Mouse (Mus musculus): ENCODE measurements around the gene Fam189a2.

The Fam189a2 gene

DNA sequence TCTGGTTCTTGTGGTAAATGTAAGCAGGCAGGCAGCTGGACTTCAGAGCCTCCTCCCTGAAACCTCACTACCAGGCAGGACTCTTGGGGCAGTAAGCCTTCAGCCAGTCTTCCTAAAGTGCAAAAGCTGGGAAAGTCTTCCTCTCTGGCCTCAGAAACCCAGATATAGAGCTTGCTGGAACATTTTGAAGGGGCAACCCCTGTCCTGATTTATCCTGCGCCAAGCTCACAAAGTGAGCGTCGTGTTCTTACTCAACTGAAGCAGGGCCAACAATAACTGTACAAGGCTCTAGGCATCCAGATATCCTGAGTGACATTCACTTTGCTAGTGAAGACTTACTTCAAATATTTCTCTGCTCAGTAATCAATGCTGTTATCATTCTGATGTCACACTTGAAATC is 60.4 kb downstream of the Fam189a2 start:
- DNase-seq = no peak

DNA sequence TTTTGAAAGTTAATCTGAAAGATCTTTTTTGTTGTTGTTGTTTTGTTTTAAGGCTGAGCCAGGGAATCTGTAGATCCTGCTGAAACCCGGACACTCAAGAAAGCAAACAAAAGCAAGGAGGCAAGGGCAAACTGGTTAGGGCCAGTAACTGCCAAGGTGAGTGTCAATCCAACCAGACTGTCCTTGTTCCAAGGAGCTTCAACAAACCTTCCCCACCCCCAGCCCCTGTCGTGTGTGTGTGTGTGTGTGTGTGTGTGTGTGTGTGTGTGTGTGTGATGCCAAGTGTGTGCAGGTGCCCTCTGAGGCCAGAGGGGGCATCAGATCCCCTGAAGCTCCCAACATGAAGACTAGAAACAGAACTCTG is 62.0 kb downstream of the Fam189a2 start:
- no peak for DNase-seq

DNA sequence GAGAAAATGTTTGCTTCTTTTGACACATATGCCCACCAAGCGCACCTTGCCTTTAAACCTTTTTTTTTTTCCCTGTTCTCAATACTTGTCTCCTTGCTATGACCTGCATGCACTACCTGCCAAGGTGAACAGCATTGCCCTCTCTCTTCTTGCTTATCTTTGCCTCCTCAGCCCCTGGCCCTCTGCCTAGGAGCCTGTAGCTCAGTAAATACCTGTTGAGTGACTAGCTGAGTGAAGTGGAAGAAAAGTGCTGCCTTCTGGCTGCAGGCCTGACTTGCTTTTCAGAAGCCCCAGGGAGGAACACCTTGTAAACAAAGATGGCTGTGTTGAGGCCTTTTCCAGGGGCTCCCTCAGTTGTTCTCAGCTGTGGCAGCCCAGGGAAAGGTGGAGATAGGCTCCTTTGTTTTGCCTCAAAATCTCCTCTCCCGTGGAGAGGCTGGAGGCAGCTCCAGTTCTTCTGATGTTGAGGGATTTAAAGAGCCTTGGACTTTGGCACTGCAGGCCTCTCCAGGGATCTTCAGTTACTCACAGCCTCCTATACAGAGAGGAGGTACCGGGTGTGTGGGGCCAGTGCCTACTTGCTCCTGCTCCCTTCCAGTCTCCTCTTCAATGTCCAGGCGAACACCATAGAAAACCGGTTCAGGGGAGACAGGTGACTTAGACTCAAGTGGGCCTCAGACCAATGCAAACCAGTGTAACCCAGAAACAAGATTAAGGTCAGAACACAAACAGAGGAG is 62.5 kb downstream of the Fam189a2 start:
- DNase-seq = no peak

DNA sequence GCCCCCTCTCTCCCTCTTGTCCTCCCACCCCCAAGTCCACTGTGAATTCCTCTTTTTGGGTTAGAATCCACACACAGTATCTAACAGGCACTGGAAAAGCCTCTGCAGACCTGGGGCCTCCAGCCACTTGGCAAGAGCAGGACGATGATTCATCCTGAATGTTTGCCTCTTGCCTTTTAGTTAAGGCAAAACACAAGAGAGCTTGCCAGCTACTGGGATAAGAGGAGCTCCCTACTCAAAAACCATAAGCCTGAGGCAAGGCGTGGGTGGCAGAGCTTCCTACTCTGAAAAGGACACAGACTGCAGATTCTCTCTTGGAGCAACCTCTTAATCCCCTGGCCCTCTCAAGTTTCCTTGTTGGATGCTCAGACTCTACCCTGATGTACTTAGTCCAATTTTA is 63.7 kb downstream of the Fam189a2 start:
- DNase-seq = no peak

DNA sequence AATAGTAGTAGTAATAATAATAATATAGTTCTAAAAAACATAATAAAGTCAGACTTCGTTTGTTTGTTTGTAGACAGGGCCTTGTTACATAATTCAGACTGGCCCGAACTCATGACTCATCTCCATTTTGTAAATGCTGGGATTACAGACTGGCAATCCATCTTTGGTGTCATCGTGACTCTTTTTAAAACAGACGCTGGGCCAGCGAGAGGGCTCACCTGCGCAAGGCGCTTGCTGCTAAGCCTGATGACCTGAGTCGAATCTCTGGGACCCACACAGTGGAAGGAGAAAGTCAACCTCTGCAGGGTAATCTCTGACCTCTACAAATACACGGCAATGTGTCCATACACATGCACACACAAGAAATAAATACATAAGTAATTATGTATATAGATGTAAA is 64.4 kb downstream of the Fam189a2 start:
- no peak for DNase-seq

DNA sequence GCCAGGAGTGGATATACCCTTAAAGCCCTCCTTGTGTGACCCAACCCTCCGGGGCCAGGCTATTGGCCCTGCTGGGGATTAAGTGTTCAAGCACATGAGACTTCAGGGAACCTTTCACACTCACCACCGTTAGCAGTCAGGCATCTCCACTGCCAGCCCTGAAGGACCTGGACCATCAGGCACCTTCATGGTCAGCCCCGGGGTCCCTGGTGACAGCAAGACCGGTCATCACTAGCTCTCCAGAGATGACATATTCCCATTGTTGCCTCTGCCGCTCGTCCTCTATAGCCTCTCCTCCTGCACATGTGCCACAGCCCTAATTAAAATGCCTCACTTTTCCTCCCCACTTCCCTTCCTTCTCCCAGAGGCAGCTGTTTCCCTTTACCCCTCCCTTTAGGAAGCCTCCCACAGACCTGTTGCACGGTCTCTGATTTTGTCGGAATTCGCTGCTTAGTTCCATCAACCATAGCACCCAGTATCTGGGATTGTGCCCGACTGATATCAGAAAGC is 66.4 kb downstream of the Fam189a2 start:
- DNase-seq = no peak

DNA sequence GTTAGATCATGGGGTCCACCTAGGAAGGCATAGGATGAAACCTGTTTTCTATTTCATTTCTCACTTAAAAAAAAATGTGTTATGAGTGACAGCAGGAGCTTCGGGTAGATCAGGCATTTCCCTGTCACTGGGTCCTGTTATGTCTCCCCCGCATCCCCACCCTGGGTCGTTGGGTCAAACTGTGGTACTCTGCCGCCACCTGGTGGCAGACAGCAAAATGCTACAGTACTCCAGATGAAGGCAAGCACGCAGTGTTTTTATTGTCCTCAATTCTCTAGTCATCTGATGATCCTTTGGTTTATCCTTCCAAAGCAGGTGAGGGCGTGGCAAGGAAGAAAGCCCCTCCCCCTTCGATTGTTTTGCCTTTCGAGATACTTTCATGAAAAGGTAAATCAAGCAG is 69.3 kb downstream of the Fam189a2 start:
- DNase-seq = peak; percentile 10 to 50

DNA sequence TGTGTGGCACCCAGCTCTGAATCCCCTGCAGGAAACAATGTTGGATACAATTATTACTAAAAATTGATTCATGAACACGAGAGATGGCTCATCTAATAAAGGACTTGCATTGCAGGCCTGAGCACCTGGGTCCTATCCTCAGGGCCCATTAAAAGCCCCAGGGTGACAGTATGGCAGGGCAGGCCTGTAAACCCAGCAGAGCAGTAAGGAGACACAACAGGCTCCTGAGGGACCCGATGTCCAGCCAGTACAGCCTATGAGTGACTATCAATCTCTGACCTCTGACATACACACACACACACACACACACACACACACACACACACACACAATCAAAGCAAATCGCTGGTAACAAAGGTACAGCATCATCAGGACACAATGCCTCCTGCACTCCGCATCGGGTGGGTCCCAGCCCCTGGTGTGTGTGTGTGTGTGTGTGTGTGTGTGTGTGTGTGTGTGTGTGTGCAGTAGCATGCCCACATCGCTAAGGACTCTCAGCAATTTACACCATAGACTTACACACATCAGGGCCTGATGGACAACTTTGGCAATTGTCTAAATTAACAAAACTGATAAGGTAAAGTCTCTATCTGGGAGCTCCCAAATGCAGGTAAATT is 69.9 kb downstream of the Fam189a2 start:
- no peak for DNase-seq

DNA sequence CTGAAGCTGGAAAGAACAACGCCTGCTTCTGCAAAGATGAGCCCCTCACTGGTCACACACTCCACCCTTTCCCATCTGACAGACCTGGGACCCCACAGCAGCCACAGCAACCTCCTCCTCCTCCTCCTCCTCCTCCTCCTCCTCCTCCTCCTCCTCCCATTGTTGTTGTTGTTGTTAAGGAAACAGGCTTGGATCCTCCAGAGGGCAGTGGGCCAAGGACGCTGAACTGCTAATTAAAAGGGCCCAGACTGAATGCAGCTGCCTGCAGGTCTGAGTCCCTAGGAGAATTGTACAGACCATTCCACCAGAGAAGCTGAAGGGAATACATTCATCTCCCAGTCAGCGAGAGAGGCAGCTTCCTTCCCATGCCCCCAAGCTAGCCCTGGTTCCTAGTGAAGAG is 70.5 kb downstream of the Fam189a2 start:
- DNase-seq = peak in 1 of 2 experiments; percentile 4

DNA sequence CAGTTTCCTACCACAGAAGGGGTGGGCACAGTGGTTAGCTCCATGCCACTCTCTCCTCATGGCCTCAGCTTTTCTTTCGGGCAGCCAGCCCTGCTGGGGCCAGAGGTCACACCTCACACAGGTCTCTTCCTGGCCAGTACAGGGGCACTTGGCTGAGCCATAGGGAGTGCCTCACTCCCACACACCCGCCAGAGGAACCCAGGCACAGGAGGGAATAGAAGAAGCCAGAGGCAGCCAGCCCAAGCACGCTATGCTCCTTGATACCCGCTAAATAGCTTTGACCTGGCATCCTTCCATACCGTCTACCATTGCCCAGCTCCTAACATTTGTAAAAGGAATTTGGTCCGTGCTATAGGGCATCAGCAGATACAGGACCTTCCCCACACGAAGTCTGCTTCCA is 70.9 kb downstream of the Fam189a2 start:
- no peak for DNase-seq

DNA sequence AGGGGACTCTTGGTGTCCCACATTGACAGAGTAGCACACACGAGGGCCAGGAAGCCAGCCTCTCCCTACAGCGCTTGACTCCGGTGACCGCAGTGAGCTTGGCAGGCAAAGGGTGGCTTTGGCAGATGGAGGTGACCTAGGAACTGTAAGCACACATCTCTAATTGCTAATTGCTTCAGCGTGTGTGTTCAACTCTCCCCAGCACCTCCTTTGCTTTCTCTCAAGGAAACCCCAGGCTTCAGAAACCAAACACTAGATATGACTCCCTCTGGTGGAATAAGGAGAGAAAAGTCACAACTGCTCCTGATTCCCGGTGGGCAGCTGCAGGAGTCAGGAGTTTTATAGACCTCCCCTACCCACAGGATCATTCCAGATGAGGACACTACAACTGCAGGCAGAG is 71.9 kb downstream of the Fam189a2 start:
- no peak for DNase-seq

DNA sequence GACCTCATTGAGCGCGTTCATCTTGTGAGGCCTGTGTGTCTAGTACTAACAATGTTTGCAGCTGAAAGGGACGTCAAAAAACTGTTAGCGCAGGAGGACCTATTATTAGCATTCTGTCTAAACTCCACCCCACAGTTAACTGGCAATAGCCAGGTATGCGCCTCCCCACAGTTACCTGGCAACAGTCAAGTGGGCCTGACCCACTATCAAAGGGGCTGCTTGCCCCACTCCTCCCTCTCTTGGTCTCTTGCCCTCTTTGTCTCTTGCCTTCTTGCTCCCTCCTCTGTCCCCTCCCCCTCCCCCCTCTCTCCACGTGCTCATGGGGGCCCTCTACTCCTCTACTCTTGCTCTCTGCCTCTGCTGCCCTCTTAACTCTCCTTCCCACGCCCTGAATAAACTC is 73.3 kb downstream of the Fam189a2 start:
- no peak for DNase-seq

DNA sequence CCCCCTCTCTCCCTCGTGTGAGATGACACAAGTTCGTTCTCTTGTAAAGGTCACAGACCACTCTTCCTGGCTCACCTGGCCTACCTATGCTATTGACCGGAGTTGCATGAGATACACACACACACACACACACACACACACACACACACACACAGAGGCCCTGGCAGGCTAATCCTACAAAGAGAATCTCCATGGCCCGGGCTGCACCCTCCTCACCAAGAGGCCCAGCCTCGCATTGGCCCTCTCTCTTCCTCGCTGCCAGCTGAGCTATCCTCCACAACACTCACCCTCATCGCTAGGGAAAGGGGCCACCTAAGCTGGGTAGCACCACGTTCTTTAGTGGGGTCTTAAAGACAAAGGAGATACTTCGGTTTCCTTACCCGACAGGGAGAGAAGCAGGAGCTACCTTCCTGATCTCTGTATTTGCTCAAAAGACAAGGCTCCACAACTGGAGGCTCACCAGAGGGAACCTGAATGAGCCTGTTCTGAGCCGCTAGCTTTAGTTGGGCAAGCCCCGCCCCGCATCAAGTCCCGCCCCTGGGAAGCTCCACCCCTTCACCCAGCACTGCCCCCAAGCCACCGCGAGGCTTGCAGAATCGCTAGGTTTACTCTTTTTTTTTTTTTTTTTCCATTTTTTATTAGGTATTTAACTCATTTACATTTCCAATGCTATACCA is 74.4 kb downstream of the Fam189a2 start:
- no peak for DNase-seq

DNA sequence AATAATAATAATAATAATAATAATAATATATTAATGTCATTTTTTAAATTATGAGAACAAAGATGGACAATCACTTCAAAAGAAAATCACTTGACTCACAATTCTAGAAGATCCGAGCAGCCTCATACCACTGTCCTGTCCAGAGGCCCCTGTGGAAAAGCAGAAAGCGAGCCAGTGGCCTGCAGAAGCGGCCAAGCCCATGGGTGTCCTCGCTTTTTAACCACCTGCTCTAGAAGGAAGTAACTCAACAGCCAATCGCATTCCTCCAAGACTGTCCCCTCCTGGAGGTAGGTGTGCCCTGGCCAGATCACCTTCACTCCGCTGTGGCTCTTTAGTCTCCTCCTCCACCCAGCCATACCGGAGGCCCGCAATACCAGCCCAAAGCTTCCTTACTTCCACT is 75.4 kb downstream of the Fam189a2 start:
- no peak for DNase-seq

DNA sequence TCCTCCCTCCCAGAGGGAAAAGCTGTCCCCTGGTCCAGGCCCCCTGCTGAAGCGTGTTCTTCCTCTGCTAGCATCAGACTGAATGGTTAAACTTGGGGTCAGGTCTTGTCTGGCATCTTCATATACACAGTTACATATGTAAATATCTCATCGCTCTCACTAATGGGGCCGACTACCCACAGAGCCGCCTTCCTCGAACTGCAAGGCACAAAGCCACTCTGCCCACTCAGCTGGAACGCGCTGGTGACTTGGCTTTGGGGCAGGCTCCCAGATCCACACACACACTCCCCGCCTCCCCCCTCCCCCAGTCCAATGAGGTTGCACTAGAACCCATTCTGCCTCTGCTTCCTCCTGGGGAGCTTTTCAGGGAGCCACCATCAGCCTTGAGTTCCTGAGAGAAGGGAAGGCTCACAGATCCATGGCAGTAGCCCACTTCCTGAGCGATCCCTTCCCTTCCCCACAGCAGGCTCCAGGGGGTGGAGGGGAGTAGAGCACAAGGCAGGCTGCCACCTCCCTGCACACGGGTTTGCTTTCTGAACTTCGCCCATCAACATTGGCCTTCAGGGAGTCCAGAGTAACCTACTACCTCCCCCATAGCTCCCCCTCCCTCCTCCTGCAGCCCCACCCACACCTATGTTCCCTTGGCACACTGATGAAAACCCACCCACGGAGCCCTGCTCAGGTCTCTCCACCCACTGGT is 82.4 kb downstream of the Fam189a2 start:
- DNase-seq = no peak

DNA sequence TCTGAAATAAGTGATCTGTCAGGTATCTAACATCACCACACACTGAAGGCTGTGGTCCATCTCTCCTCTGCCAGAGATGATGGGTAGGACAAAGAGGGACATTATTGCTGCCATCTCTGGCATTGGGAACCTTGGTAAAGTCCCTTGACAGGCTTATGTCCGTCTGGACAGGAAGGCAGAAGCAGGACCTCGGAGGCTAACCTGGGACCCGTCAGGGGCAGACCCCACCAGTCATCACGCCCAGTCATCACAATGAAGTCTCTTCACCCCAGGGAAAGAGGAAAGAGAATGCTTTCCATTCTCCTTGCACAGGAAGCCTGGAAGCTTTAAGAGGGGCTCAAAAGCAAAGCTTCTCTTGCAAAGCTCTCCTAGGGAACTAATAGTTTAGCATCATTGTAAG is 82.9 kb downstream of the Fam189a2 start:
- no peak for DNase-seq

DNA sequence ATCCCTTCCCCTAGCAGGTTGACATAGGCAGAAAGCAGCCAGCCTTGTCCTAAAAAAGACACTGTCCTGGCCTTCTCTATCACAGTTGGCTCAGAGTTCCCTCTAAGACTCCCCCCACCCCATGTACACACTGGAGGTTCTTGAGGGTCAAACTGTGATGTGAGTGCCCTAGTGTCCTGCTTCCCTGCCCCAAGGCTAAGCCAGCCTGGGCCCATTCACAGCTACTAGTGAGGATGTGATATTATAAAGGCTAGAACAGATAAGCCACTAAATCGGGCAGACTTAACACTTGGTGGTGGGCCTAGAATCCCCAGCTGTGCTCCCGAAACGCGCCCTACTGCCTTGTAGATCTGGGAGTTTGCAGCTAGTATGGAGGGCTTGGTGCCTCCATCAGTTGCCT is 84.1 kb downstream of the Fam189a2 start:
- DNase-seq = no peak

DNA sequence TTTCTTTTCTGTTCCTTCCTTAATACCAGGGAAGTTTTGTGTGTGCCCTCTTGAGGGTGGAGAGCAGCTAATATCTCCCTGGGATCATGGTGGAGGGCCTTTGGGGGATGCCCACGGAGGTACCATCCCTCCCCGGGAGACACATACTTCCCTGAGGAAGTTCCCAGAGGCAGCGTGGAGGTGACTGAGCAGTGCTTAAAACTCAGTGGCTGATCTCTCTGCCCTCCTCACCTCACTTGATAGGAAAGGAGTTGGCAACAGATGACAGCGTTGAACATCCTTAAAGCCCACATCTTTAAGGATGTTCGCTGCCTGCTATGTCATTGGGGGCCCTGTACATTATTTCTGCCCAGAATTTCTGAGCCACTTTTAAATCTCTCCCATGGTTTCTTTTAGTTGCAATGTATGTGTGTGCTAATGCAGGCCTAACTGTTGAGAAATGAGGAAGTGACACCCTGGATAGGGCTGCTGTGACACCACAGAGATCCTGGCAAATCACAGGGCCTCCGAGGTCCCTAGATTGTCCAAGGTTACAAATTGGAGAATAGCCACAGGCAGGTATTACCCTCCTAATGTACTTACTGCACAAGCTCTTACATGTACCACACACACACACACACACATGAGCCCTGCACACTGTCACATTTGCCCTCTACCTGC is 84.7 kb downstream of the Fam189a2 start:
- no peak for DNase-seq

DNA sequence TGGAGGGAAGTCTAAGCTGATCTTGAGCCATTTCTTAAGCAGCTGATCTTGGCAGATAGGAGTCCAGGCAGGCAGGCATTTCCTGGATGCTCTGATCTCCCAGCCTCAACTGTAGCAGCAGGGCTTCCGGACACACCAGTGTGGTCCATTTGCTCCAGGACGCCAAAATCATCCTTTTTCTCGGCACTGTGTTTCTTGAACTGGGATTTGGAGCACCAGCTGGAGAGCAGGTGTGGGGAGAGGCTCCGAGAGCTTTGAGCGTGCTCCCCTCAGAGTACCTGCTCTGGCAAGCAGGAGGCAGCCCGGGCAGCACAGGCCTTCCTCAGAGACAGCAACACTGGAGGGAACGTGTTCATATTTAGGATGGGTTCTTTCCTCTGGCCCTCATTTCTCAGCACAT is 87.9 kb downstream of the Fam189a2 start:
- DNase-seq = no peak

DNA sequence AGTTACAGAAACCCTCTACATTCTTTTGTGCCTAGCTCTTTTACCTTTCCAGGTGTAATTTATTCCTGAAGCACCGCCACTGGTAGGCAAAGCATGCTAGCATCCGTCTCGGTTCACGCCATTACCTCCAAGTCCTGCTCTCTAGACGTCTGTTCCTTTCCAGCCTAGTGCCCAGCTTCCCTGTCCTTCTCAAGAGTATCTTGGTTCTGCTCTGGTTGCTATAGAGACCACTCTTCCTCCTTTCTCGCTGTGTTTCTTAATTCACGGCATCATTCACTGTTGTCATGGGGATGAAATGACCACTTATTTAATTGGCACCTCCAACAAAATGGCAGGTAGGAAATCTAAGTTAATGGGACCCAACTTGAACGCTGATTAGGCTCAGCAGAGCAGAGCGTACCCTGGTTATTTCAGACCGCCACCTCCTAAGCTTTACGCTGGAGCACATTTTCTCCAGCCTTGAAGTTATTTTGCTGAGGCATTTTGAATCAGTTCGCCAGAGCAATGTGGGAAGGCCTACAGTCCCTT is 89.3 kb downstream of the Fam189a2 start:
- DNase-seq = no peak

DNA sequence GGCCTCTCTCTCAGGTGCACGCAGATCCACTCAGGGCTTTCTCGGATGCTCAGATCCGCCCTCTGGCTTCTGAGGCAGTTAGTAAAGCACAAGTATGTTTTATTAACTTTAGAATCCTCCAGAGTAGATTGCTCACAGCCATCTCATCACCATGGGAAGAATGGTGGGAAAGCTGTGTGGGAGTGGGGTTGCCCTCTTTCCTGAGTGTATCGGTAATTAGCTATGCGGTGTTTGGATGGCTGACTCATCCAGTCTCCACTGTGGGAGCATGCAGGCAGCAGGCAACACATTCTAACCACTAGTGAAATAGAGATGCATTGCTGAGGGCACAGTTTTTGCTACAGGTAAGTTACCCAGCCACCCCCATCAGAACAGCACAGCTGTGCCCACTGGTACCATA is 100.0 kb downstream of the Fam189a2 start:
- no peak for DNase-seq

DNA sequence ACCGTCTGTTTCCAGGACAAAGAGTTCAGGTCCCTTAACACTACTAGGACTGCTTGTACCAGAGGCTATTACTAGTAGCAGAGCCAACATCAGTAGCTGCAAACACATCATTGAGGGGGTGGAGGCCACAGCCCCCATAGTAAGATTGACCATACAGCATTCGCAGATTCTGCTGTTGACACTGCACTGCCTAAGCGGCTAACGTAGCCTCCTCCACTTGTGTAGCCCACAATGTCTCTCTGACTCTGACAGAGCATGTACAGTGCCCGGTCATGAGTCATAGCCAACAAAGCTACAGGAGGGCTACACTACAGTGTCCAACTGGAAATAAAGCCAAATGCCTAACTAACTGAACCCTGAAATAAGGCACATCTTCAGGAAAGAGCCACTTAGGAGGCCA is 105.3 kb downstream of the Fam189a2 start:
- no peak for DNase-seq

DNA sequence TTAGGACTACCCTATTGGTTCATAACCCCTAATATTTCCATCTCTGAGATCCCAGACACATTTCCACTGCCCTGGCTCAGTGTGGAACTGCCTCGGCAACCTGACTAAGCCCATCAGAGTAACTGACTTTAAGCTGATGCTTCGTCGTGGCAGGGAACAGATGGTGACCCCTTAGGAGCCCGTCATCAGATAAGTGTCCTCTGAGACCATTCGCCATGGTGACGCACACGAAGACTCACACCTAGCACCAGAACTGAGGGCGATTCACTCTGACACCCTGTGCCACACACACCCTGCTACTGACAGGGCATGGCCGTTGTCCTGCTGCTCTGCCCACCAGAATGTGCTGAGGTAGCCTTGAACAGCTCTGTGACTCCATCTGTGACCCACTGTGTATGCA is 106.0 kb downstream of the Fam189a2 start:
- DNase-seq = no peak

All from spleen, adult 18-20 months (tissue).